ENCODE assay signal across 13 mouse cellular contexts in the genomic region with DNA sequence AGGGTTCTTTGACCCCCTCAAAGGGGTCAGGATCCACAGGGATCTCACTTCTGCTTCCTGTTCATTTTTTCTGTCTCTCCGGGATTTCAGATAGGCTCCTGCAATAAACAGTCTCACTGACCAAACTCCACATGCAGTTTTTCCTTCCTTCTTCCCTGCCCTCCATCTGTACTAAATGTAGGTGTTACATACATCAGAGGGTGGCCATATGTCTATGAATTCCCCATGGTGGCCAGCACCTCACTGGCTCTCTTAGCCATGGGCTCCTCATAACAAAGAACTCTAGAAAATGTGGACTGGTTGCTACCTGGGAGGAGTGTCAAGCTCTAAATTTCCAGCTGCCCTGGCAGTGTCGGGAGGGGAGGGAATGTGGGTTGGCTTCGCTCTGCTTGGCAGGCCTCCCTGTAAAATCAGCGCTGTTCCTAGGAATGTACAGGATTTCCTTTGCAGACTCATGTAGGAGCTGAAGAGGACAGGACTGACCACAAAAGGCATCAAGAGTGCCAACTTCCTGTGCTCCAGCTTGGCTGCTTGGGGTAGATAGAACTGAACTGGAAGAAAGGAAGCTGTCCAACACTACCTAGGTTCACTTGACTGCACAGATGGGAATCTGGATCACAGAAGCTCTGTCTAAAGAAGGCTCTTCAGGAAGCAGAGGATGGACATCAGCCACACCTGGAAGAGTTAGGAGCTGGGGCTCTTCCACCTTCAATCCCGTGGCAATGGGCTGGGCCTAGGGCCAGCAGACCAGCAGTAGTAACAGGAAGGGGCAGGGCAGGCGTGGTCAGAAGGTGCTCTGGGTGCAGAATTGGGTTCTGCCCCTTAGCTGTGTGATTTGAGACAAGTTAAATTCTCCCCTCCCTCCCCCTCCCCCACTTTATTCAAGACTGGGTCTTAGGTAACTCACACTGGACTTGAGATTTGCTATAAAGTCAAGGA. TPM values are rescaled to one million over a fixed set of nuclear protein-coding genes. Genes with fewer than 3 reads are reported as not detected.
DNase-seq lines count a peak whose midpoint lies in the region; ATAC-seq and TF ChIP-seq lines count a peak whose summit lies in the region.
"Had no signal": no experiment of that assay in that cellular context is flagged by ENCODE, and none has a peak within 500 bp of the region (broad histone marks: within the 10 kb centered on the region; RNA-seq: fewer than 3 reads in every experiment).

No protein-coding gene starts in this region.

- H3K4me1 ChIP-seq in intestine, embryonic 16.5 days (ENCODE audit: control insufficient read depth, insufficient read depth, low read length) = no peaks in the 10 kb centered on the region
- H3K4me1 ChIP-seq in intestine, postnatal 0 days (replicated peaks; ENCODE audit: control insufficient read depth, insufficient read depth, low read length) = no peaks in the 10 kb centered on the region
- H3K4me1 ChIP-seq in kidney, postnatal 0 days (replicated peaks; ENCODE audit: insufficient read depth, low read length) = no peaks in the 10 kb centered on the region

- H3K27ac ChIP-seq in intestine, embryonic 16.5 days (ENCODE audit: low read length) = no peak overlapping the region
- H3K27ac ChIP-seq in intestine, postnatal 0 days (ENCODE audit: low read depth, low read length) = no peak overlapping the region
- H3K27ac ChIP-seq in kidney, postnatal 0 days = peak overlapping the region; percentile 36
- H3K27ac ChIP-seq: midbrain, embryonic 13.5 days had no signal

- no peak overlapping the region for H3K9ac ChIP-seq in intestine, embryonic 16.5 days (ENCODE audit: low read depth, low read length)
- no peak overlapping the region for H3K9ac ChIP-seq in intestine, postnatal 0 days (ENCODE audit: low read depth, low read length)
- no peak overlapping the region for H3K9ac ChIP-seq in kidney, postnatal 0 days (ENCODE audit: low read depth, low read length)
- H3K9ac ChIP-seq: midbrain, embryonic 13.5 days had no signal

- WGBS in intestine, embryonic 16.5 days = 66% methylated on average over 6 of the region's 6 CpGs
- 67% methylated on average over 6 of the region's 6 CpGs for WGBS in intestine, postnatal 0 days
- WGBS in kidney, postnatal 0 days = 43% methylated on average over 6 of the region's 6 CpGs

- TF ChIP-seq CTCF in intestine, postnatal 0 days (IDR thresholded peaks at IDR 0.05; ENCODE audit: low read depth) = no peak
- TF ChIP-seq CTCF in kidney, postnatal 0 days (IDR thresholded peaks at IDR 0.05; ENCODE audit: low read depth) = no peak

- H3K27me3 ChIP-seq in intestine, embryonic 16.5 days (replicated peaks; ENCODE audit: control insufficient read depth, insufficient read depth, low read length) = no peaks in the 10 kb centered on the region
- no peaks in the 10 kb centered on the region for H3K27me3 ChIP-seq in intestine, postnatal 0 days (replicated peaks; ENCODE audit: control insufficient read depth, insufficient read depth, low read length)
- H3K27me3 ChIP-seq in kidney, postnatal 0 days (ENCODE audit: insufficient read depth, low read length) = no peaks in the 10 kb centered on the region
- H3K27me3 ChIP-seq: midbrain, embryonic 13.5 days had no signal

- peak; percentile 32 for DNase-seq in adipocyte (ENCODE audit: low spot score)
- peak; percentile 74 for DNase-seq in kidney, postnatal 0 days (ENCODE audit: low spot score)
- peak; percentile 61 for DNase-seq in lung, postnatal 25 days (ENCODE audit: low spot score)
- no peak for DNase-seq in spleen, postnatal 4 days (ENCODE audit: low spot score in 2 of 2)
- DNase-seq in cerebellum, adult 8-10 months = no peak
- no peak for DNase-seq in cerebellum, adult 11 months
- DNase-seq: embryo, embryonic 11 days had no signal

- H3K36me3 ChIP-seq in intestine, embryonic 16.5 days (ENCODE audit: control insufficient read depth, insufficient read depth, low read length) = no peaks in the 10 kb centered on the region
- H3K36me3 ChIP-seq in intestine, postnatal 0 days (ENCODE audit: control insufficient read depth, insufficient read depth) = no peaks in the 10 kb centered on the region
- H3K36me3 ChIP-seq in kidney, postnatal 0 days (ENCODE audit: insufficient read depth, low read length) = no peaks in the 10 kb centered on the region
- H3K36me3 ChIP-seq: midbrain, embryonic 13.5 days had no signal

- no peak overlapping the region for H3K4me2 ChIP-seq in intestine, embryonic 16.5 days (ENCODE audit: low read depth, low read length)
- H3K4me2 ChIP-seq in intestine, postnatal 0 days (replicated peaks; ENCODE audit: low read depth) = no peak overlapping the region
- H3K4me2 ChIP-seq in kidney, postnatal 0 days (ENCODE audit: low read length) = no peak overlapping the region
- H3K4me2 ChIP-seq: liver, embryonic 11.5 days; midbrain, embryonic 13.5 days had no signal

- ATAC-seq in intestine, embryonic 16.5 days = peak; percentile 38; the same call in 1 of the 2 replicates
- ATAC-seq in intestine, postnatal 0 days = no peak
- ATAC-seq in kidney, postnatal 0 days (replicated peaks; ENCODE audit: low FRiP score, low read depth) = peak; percentile 40; the same call in 1 of the 2 replicates
- ATAC-seq: forebrain, embryonic 14.5 days; midbrain, embryonic 13.5 days had no signal

- no peak overlapping the region for H3K4me3 ChIP-seq in intestine, embryonic 16.5 days (ENCODE audit: low read length)
- no peak overlapping the region for H3K4me3 ChIP-seq in intestine, postnatal 0 days (ENCODE audit: low read depth, low read length)
- H3K4me3 ChIP-seq in kidney, postnatal 0 days (replicated peaks; ENCODE audit: low read depth, low read length) = no peak overlapping the region
- H3K4me3 ChIP-seq: midbrain, embryonic 13.5 days had no signal

- no peaks in the 10 kb centered on the region for H3K9me3 ChIP-seq in intestine, embryonic 16.5 days (ENCODE audit: control insufficient read depth, low read length)
- no peaks in the 10 kb centered on the region for H3K9me3 ChIP-seq in intestine, postnatal 0 days (ENCODE audit: control insufficient read depth)
- no peaks in the 10 kb centered on the region for H3K9me3 ChIP-seq in kidney, postnatal 0 days (replicated peaks; ENCODE audit: low read length)
- H3K9me3 ChIP-seq: midbrain, embryonic 13.5 days had no signal

RNA-seq across cellular contexts. Expression of a gene that starts 14.0 kb away (rescaled TPM):
- polyA plus RNA-seq in intestine, embryonic 16.5 days (2015; fragmentation: Nextera tagmentation; extraction: Ambion mirVana) = not detected in 2 replicates
- polyA plus RNA-seq in intestine, postnatal 0 days (2015; fragmentation: Nextera tagmentation; extraction: Ambion mirVana) = 0.29 TPM in 1 of 2 replicates, not detected in the other
- polyA plus RNA-seq in kidney, postnatal 0 days (2015; fragmentation: Nextera tagmentation; extraction: Ambion mirVana) = 0.28 and 0.33 TPM in 2 replicates
- polyA plus RNA-seq: forebrain, embryonic 14.5 days; liver, embryonic 11.5 days; midbrain, embryonic 13.5 days; neural tube, embryonic 14.5 days had no signal

RNA-seq across cellular contexts. Expression of a gene that starts 56.3 kb away (rescaled TPM):
- 22.3 and 25.9 TPM in 2 replicates for polyA plus RNA-seq in intestine, embryonic 16.5 days (2015; fragmentation: Nextera tagmentation; extraction: Ambion mirVana)
- 18.1 and 19.2 TPM in 2 replicates for polyA plus RNA-seq in intestine, postnatal 0 days (2015; fragmentation: Nextera tagmentation; extraction: Ambion mirVana)
- 4.9 and 5.0 TPM in 2 replicates for polyA plus RNA-seq in kidney, postnatal 0 days (2015; fragmentation: Nextera tagmentation; extraction: Ambion mirVana)

Comparison
In these comparisons a context has a peak if more than half of its experiments do, and no peak if none do; other contexts are left out.
1. DNase-seq: peak in adipocyte (single experiment), kidney, postnatal 0 days (single experiment) and lung, postnatal 25 days (single experiment); none in spleen, postnatal 4 days (0 of 2), cerebellum, adult 8-10 months (single experiment) and cerebellum, adult 11 months (single experiment).